Mouse (Mus musculus) heart, adult 8-10 months (tissue): ENCODE data around the gene Sept9. TPM values are rescaled to one million over a fixed set of nuclear protein-coding genes. Genes with fewer than 3 reads are reported as not detected.
"Not testable (repeated sequence)": the region's sequence is repeated elsewhere in the genome, so short reads cannot be mapped to it uniquely, and the experiment has no call there.

ENCODE experiments used
- DNase-seq: peaks from one replicate; pipeline ENCODE4 v3.0.0; 2022; ENCODE audit warnings: low spot score
- total RNA-seq, 4 experiments: library from RNA; stranded (reverse); gene quantifications; 2 replicates each; pipeline ENCODE4 v1.2.4; 2022

The Sept9 gene
- total RNA-seq, 4 experiments from 2014 or later = 26.5 to 38.8 (median 31.0) TPM

GRCm38 (mm10) chr11:117325468-117326139 lies 126.1 kb downstream of the Sept9 start:
- DNase-seq = no peak

- DNase-seq = no peak
These were observed 126.8 kb downstream of the Sept9 start for GRCm38 (mm10) chr11:117326140-117326725.

GRCm38 (mm10) chr11:117326867-117327600 lies 127.6 kb downstream of the Sept9 start:
- DNase-seq = no peak

GRCm38 (mm10) chr11:117327633-117328032 lies 128.2 kb downstream of the Sept9 start:
- no peak for DNase-seq

GRCm38 (mm10) chr11:117330076-117330950 lies 130.9 kb downstream of the Sept9 start:
- no peak for DNase-seq

GRCm38 (mm10) chr11:117330951-117331254 lies 131.4 kb downstream of the Sept9 start:
- no peak for DNase-seq

- no peak for DNase-seq
These were observed 132.1 kb downstream of the Sept9 start for GRCm38 (mm10) chr11:117331361-117332241.

- DNase-seq = no peak
These were observed 133.0 kb downstream of the Sept9 start for GRCm38 (mm10) chr11:117332242-117333149.

- DNase-seq = no peak
These were observed 133.8 kb downstream of the Sept9 start for GRCm38 (mm10) chr11:117333150-117333715.

GRCm38 (mm10) chr11:117334101-117334500 lies 134.6 kb downstream of the Sept9 start:
- DNase-seq = no peak

- no peak for DNase-seq
These were observed 135.7 kb downstream of the Sept9 start for GRCm38 (mm10) chr11:117335146-117335545.

GRCm38 (mm10) chr11:117336081-117336788 lies 136.8 kb downstream of the Sept9 start:
- no peak for DNase-seq

GRCm38 (mm10) chr11:117337749-117338148 lies 138.3 kb downstream of the Sept9 start:
- no peak for DNase-seq

GRCm38 (mm10) chr11:117338503-117338902 lies 139.0 kb downstream of the Sept9 start:
- DNase-seq = no peak

GRCm38 (mm10) chr11:117339050-117339449 lies 139.6 kb downstream of the Sept9 start:
- DNase-seq = no peak

GRCm38 (mm10) chr11:117341218-117341617 lies 141.8 kb downstream of the Sept9 start:
- DNase-seq = no peak

- no peak for DNase-seq
These were observed 142.6 kb downstream of the Sept9 start for GRCm38 (mm10) chr11:117342076-117342475.

- not testable (repeated sequence) for DNase-seq
These were observed 143.0 kb downstream of the Sept9 start for GRCm38 (mm10) chr11:117342490-117342889.

GRCm38 (mm10) chr11:117343800-117344199 lies 144.3 kb downstream of the Sept9 start:
- DNase-seq = no peak
